Mouse (Mus musculus) bone marrow macrophage, adult 2 months (primary cell): Measurements from ENCODE around the gene Eml2.
A peak's percentile ranks its signal among the peaks of the same experiment; 100 is the strongest.

Source experiments
- CTCF ChIP-seq: IDR thresholded peaks from 2 replicates; pipeline ENCODE4 v1.5.1; 2012; ENCODE audit warnings: low read depth, mild to moderate bottlenecking, low read length, moderate library complexity
- POLR2A ChIP-seq: IDR thresholded peaks from 2 replicates; pipeline ENCODE4 v1.6.1; 2012; ENCODE audit warnings: mild to moderate bottlenecking, low read depth, low read length, borderline replicate concordance

DNA sequence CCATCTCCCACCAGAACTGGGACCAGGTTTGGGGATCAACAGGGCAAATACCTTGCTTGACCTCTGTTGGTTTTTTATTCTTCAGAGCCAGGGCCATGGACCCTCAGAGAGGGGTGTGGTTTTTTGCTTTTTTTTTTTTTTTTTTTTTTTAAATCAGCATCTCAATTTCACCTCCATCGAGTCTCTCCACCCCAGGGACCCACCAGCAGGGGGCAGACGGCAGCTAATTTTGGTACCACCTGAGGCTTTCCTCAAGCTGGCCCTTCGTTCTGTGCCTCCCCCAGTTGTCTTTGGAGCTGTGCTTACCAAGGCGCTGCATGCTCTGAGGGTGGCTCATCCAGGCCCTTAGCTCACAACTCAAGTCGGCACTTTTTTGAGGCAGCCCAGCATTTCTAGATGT is 38.8 kb upstream of the Eml2 start:
- TF ChIP-seq CTCF (peak; percentile 24; the same call in 1 of the 2 replicates), POLR2A (no peak)
